Mouse (Mus musculus): ENCODE measurements around the gene Ptbp3.

DNA sequence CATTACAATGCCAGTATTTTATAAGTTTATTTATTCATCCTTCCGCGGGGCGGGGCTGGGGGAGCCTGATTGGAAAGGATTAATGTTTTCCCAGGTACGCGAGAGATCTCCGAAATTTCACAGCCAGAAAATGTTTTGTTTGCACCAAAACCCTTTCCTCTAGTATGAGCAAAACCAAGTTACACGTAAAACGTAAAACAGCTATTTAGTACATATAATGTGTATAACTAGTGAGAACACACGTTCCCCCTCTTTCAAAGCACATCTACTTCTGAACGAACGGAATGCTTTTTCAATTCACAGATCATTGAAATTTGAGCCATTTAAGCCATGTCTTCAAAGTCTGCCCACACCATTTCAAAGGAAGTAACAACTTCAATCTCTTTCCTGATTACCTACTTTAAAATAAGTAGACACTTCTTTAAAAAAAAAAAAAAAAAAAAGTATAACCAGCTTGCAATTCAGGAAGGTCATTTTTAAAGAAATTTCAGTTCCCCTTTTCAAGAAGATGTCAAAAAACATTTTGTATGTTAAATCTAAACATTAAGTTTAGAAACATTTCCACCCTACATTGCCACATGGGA, 905 bp upstream of the Ptbp3 start:
- TF ChIP-seq CTCF (IDR thresholded peaks at IDR 0.05; ENCODE audit: low read depth): no peak
- TF ChIP-seq EP300 (IDR thresholded peaks at IDR 0.05; ENCODE audit: low read depth): no peak
